ENCODE assay signal across 12 mouse cellular contexts in the genomic region with DNA sequence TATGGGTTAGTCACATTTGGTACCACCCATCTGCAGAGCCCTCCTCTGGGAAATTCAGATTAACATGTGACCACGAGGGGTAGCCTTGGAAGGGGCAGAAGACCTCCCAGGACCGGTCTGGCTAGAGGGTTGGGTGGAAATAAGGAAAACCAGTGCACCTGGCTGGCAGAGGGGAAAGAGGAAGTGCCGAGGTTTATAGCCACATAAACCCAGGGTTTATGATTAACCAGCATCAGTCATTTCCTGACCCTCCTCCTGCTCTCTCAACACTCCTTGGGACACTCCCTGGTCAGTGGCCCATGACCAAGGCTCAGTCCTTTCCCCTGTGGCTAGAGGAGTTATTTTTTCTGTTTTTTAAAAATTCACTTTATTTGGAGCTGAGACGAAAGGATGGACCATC. TPM values are rescaled to one million over a fixed set of nuclear protein-coding genes. Genes with fewer than 3 reads are reported as not detected.
A peak's percentile ranks its signal among the peaks of the same experiment; 100 is the strongest.
DNase-seq lines count a peak whose midpoint lies in the region; ATAC-seq lines count a peak whose summit lies in the region.
"Had no signal": no experiment of that assay in that cellular context is flagged by ENCODE, and none has a peak within 500 bp of the region (broad histone marks: within the 10 kb centered on the region; RNA-seq: fewer than 3 reads in every experiment).

No protein-coding gene starts in this region.

- no peaks in the 10 kb centered on the region for H3K27me3 ChIP-seq in intestine, embryonic 14.5 days (replicated peaks; ENCODE audit: control insufficient read depth, insufficient read depth, low read length)
- H3K27me3 ChIP-seq: CH12.LX; midbrain, embryonic 13.5 days had no signal

- peak; percentile 72 for ATAC-seq in intestine, embryonic 14.5 days (replicated peaks; ENCODE audit: low FRiP score, low TSS enrichment, low read depth)
- ATAC-seq: midbrain, embryonic 13.5 days had no signal

- peak; percentile 11 for DNase-seq in A20 (ENCODE audit: low read depth, low spot score)
- DNase-seq in intestine, embryonic 14.5 days (ENCODE audit: low spot score), result no peak
- DNase-seq in kidney, postnatal 10 days, result peak; percentile 49
- DNase-seq in lung, postnatal 36 days, result peak; percentile 52
- DNase-seq in layer of hippocampus, adult 9-10 months (ENCODE audit: low spot score), result no peak
- DNase-seq in embryo, embryonic 11 days, result no peak
- no peak for DNase-seq in left cerebral cortex, adult 8-10 months (ENCODE audit: low spot score in 2 of 2)
- DNase-seq: cerebellum, adult 9-11 months; right cerebral cortex, postnatal 14 days had no signal

- 50% methylated on average over 4 of the region's 4 CpGs for WGBS in intestine, embryonic 14.5 days

- H3K9me3 ChIP-seq in intestine, embryonic 14.5 days (ENCODE audit: control insufficient read depth, low read length), result no peaks in the 10 kb centered on the region
- H3K9me3 ChIP-seq: midbrain, embryonic 13.5 days had no signal

- H3K4me1 ChIP-seq in intestine, embryonic 14.5 days (replicated peaks; ENCODE audit: control insufficient read depth, insufficient read depth, low read length), result no peaks in the 10 kb centered on the region
- H3K4me1 ChIP-seq: midbrain, embryonic 13.5 days had no signal

- H3K4me3 ChIP-seq in intestine, embryonic 14.5 days (ENCODE audit: low read depth, low read length), result no peak overlapping the region
- H3K4me3 ChIP-seq: midbrain, embryonic 13.5 days had no signal

- H3K4me2 ChIP-seq in intestine, embryonic 14.5 days (ENCODE audit: low read length), result no peak overlapping the region
- H3K4me2 ChIP-seq: midbrain, embryonic 13.5 days had no signal

- H3K36me3 ChIP-seq in intestine, embryonic 14.5 days (ENCODE audit: control insufficient read depth, insufficient read depth, low read length), result peaks cover 6% of the 10 kb centered on the region

- H3K9ac ChIP-seq in intestine, embryonic 14.5 days (ENCODE audit: low read length), result no peak overlapping the region
- H3K9ac ChIP-seq: liver, embryonic 14.5 days; midbrain, embryonic 13.5 days had no signal

- H3K27ac ChIP-seq in intestine, embryonic 14.5 days (ENCODE audit: low read depth), result 0 out of 2 replicates have a peak overlapping the region, but pooled peaks have one; percentile 19
- H3K27ac ChIP-seq: liver, embryonic 14.5 days; midbrain, embryonic 13.5 days had no signal

RNA-seq across cellular contexts. Expression of a gene that starts 17.8 kb away (rescaled TPM):
- polyA plus RNA-seq in intestine, embryonic 14.5 days (2014; fragmentation: Nextera tagmentation; extraction: Ambion mirVana), result 103 and 115 TPM in 2 replicates
- total RNA-seq in left cerebral cortex, adult 8-10 months (2022), result 10 to 100 TPM; 54.2 to 60.6 (median 56.4) TPM

RNA-seq across cellular contexts. Expression of a gene that starts 36.2 kb away (rescaled TPM):
- polyA plus RNA-seq in intestine, embryonic 14.5 days (2014; fragmentation: Nextera tagmentation; extraction: Ambion mirVana), result 9.1 and 9.3 TPM in 2 replicates
- total RNA-seq in left cerebral cortex, adult 8-10 months (2022), result under 1 TPM in 3 of 4 experiments, not detected in 1; 0.17 to 0.35 (median 0.21) TPM

RNA-seq across cellular contexts. Expression of a gene that starts 47.7 kb away (rescaled TPM):
- 3.2 and 3.9 TPM in 2 replicates for polyA plus RNA-seq in intestine, embryonic 14.5 days (2014; fragmentation: Nextera tagmentation; extraction: Ambion mirVana)
- 1 to 10 TPM; 3.8 to 4.8 (median 3.9) TPM for total RNA-seq in left cerebral cortex, adult 8-10 months (2022)

Comparison
In these comparisons a context has a peak if more than half of its experiments do, and no peak if none do; other contexts are left out.
1. DNase-seq: peak in A20 (single experiment), kidney, postnatal 10 days (single experiment) and lung, postnatal 36 days (single experiment); none in intestine, embryonic 14.5 days (single experiment), layer of hippocampus, adult 9-10 months (single experiment), embryo, embryonic 11 days (single experiment) and left cerebral cortex, adult 8-10 months (0 of 2).